Mouse (Mus musculus) embryo, embryonic 9.5 days (tissue): ENCODE data around the gene Brd7.
A peak's percentile ranks its signal among the peaks of the same experiment; 100 is the strongest.

ENCODE experiments used
- DNase-seq: peaks from one replicate; pipeline ENCODE4 v3.0.0-alpha.2; 2017; ENCODE audit errors: extremely low spot score

Brd7 gene

GRCm38 (mm10) chr8:88285469-88286356 is 76.3 kb downstream of the Brd7 start:
- no peak for DNase-seq

GRCm38 (mm10) chr8:88284738-88285137 is 77.3 kb downstream of the Brd7 start:
- no peak for DNase-seq

- no peak for DNase-seq
Measured at GRCm38 (mm10) chr8:88283243-88284115, 78.5 kb downstream of the Brd7 start.

- DNase-seq: peak; percentile 66
Measured at GRCm38 (mm10) chr8:88282684-88283083, 79.3 kb downstream of the Brd7 start.
